Mouse (Mus musculus) embryo, embryonic 9.5 days (tissue): ENCODE measurements around the gene Sptbn1.
A peak's percentile ranks its signal among the peaks of the same experiment; 100 is the strongest.
"Not testable (repeated sequence)": the region's sequence is repeated elsewhere in the genome, so short reads cannot be mapped to it uniquely, and the experiment has no call there.

ENCODE experiments used
- DNase-seq: peaks from one replicate; pipeline ENCODE4 v3.0.0-alpha.2; 2017; ENCODE audit errors: extremely low spot score

Gene Sptbn1

DNA sequence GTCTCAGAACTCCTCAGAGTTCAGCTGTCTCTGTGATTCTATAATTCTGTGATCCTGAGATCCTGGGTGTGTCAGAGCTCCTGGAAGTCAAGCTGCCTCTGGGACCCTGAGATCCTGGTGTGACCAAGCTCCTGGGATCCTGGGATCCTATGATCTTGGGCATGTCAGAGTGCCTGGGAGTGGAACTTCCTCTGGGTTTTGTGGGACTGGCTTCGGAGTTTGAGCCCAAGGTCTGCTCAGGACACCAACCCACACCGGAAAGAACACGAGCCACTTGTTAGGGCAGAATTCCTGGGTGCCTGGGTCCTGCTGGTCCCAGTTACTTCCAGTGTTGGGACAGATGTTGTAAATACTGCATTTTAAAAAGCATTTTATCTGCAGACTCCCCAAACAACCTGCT, 12.8 kb downstream of the Sptbn1 start:
- DNase-seq = not testable (repeated sequence)

DNA sequence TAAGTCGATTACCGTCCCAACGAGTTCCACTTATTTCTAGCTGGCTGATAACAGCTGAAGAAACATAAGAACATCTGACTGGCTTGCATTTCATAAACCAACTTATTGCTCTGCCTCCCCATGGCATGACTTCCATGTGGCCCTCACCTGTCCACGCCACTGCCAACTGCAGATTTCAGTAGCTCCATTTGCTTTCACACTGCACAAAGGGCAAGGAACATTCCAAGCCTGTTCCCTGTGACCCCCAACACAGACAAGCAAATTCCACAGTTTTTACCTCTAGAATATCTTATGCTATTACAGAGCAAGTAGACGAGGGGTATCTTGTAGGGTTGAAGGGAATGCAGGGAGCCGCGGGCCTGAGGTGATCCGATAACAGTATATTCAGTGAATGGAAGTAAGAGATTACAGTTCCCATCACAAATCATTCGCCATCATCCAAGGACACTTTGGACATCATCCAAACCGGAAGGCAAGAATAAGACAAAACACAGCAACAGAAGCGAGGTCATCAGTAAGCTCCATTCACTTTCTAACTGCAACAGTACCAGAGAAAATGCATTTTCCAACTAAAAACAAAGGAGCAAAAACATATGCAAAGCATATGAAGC, 16.6 kb downstream of the Sptbn1 start:
- DNase-seq = no peak

DNA sequence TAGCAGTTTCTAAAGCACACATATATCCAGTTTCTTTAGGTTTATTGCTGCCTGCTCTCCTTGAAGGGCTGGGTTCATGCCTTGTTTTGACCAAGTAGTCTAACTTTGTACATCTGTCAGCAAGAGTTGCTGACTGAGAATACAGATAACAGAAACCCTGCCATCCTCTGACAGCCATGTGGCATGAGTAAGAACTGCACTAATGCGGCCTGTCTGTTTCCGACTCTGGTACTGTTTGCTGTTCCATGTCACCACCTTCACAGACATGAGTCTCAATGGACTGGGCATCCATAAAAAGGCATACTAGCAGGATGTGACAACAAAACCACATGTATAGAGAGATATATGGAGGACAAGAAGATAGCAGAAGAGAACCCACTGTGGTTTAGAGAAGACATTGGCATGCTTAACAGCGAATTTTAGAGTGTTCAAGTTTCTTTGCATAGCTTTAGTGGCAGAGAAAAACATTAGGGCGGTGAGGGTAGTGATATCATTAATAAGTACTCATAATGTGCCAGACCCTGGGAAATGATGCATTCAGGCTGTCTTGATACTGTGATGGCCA, 18.4 kb downstream of the Sptbn1 start:
- DNase-seq = no peak

DNA sequence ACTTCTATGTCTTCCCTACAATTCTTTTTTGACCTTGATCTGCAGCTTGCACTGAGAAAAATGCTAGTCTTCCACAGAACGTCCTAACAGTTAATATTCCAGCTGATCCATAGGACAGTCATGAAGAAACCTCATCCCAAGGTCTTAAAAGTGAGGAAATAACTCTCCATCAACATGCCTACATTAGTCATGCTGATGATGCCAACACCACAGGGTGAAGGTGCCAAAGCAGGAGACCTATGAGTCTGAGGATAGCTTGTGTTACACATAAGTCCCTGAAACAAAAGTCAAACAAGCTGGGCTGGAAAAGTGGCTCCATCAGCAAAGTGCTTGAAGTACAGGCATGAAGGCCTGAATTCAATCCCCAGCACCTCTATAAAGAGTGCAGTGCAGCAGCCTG, 20.9 kb downstream of the Sptbn1 start:
- DNase-seq = no peak

DNA sequence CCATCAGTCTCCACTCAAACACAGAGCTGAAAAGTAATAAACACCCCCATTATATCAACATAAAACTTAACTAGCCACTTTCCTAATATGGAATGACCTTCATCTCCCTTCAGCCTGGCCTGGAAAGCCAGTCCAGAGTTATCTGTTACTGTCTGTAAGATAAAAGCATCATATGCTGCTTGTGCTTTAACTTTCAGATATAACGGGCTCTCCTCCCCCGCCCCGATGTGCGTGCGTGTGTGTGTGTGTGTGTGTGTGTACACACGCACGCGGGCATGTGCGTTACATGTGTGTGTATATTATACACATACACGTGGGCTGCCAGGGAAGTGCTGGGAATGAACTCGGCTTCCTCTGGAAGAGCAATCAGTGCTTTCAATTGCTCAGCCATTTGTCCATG, 21.8 kb downstream of the Sptbn1 start:
- no peak for DNase-seq

DNA sequence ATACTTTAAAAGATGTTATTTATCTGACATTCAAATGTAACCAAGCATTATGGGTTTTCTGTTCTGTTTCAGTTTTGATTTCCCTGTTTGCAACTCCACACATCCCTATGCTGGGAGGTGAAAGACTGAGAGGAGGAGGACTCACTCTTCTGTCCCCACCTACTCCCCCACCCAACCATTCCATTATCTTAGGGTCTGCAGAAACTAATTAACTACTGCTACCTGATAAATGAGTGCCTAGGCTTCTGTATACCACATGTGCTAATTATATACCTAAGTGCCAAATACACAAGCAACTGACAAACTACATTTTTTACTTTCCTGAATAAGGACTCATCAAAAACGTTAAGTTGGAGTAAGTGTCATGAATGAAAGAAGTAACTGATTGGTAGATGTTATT, 23.8 kb downstream of the Sptbn1 start:
- no peak for DNase-seq

DNA sequence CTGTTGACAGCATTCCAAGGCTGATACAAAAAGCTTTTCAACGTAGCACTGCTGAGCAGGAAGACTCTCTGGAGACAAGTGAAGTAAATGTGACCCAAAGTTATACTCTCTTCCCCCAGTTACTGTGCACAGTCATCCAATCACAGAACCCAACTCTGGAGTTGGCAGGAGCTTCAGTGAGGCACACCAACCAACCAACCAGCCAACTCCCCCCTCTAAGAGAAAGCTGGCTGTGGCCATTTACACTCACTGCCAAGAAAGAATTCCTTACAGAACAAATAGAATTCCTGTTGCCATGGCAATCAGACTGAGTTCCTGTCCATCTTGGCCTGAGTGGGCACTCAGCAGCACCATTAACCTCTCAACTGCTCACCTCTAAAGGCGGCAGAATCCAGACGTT, 24.4 kb downstream of the Sptbn1 start:
- DNase-seq = no peak

DNA sequence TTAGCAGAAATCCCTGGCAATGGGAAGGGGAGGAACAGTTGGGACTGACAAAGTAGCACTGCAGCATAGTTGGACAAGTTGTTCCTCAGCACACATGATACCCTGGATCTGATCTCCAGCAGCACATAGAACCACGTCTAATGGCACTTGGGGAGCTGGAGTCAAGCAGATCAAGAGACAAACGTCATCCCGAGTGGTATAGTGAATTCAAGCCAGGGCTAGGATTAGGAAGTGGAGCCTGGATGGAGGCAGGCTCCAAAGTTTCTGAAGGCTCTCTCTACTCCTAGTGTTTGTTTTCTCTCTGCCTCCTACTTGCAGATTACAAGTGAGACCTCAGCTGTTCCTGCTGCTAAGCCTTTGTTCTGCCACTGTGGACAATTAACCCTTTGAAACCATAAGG, 27.1 kb downstream of the Sptbn1 start:
- no peak for DNase-seq

DNA sequence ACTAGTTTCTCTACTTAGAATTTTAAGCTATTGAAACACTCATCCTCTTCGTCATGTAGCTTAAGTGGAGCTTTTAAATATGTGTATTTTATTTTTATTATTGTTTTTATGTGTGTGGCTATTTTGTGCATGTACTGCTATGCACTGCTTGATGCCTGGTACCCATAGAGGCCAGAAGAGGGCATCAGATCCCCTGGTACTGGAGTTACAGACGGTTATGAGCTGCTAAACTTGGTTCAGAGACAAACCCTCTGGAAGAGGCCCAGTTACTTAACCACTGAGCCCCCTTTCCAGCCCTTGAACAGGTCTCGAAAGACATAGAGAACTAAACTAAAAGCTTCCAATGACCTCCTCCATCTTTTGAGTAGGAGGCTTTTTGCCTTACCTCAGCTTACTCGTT, 30.0 kb downstream of the Sptbn1 start:
- peak; percentile 17 for DNase-seq

DNA sequence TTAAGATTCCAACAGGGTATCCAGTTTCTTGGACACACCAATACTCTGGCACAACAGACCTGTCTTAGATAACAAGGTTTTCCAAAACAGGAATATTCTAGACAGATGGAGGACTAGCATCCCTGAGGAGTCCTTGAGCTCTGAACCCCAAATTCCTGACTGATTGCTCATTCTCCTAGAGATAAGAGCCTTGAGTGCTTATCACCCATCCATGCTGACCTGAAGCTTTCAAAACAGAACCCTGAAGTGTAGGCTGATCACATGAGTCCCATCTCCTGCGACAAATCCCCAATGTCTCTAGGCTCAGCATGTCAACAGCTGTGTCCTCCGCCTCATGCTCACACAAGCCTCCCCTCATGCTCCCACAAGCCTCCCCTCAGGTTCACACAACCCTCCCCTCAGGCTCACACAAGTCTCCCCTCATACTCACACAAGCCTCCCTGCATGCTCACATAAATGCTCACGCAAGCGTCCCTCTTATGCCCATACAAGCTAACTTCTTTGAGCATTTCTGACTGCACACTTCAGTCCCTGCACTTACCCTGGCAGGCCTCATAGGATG, 31.2 kb downstream of the Sptbn1 start:
- DNase-seq = no peak

DNA sequence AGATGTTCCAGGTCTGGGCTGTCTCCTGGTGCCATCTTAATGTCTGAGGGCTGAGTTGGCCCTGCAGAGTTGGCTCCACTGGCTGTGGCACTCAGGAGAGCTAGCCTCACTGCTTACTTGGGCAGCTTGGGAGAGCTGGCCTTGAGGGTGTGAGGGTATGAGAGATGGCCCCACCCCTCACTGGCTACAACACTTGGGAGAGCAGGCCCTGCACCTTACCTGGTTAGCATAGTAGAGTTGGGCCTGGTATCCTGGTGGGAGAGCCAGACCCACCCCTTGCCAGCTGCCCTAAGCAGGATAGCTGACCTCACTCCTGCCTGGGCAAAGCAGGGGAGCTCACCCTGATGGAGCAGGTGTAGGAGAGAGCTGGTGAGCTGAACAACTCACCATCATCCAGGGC, 32.3 kb downstream of the Sptbn1 start:
- no peak for DNase-seq

DNA sequence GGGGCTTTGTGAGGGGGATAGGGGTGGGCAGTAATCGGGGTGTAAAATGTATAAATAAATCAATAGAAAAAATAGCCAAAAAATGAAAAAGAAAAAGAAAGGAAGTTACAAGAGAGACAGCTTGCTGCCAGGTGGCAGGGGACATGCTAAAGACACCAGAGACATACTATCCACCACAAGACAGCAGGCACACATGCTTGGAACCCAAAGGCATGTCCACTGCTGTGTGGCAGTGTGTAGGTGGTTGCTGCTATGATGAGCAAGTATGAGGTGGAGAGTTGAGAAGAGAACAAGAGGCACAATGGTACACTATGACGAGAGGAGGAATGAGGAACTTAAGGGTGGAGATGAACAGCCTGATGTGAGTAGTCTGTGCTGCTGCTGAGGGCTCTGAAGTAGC, 32.8 kb downstream of the Sptbn1 start:
- no peak for DNase-seq

DNA sequence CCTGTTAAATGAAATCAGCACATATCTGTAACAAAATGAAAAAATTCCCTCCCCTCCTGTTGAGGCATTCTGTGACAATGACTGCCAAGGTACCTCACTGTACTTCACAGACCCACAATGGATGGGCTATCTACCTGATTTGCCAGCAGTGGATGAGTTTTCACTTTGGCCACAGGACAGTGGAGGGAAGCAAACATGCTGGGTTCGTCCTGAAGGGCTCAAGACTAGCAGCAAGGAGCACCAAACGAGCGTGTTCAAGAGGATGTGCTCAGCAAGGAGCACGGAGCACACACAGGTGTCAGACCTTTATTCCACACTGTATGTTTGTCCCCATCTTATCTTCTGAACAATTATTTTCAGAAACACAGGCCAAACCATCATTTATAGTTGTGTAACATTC, 34.0 kb downstream of the Sptbn1 start:
- no peak for DNase-seq

DNA sequence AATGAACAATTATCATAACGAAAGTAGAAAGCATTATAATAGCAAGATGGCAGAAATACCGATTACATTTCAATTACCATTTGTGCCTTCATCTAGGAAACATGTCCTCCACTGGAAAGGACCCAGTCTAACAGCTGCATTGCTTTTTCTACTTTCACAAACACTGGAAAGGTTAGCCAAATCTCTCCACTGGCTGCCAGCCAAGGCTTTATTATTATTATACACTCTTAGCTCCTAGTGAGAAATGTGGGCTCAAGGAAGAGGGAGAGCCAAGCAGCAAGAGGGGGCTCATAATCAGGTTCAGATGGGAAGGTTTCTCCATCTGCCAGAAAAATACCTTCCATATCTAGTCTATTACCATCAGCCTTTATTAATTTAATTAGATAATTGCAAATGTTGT, 35.9 kb downstream of the Sptbn1 start:
- DNase-seq = no peak

DNA sequence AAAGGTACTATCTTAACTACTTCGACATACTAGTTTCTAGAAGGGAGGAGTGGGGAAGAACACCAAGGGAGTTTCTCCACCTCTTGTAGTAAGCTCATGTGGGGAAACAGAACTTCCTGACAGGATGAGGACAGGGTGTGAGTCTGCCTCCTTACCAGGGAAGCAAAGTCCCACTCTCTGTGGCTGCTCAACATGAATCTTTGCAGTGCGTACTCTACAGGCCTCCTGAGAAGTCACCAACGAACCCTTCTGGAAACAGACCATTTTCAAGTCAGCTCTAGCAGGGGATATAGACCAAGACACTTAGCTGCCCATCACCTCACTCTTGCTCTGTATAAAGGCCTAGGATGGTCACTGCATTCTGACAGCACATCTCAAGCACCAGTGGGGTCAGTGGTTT, 36.6 kb downstream of the Sptbn1 start:
- DNase-seq = no peak

DNA sequence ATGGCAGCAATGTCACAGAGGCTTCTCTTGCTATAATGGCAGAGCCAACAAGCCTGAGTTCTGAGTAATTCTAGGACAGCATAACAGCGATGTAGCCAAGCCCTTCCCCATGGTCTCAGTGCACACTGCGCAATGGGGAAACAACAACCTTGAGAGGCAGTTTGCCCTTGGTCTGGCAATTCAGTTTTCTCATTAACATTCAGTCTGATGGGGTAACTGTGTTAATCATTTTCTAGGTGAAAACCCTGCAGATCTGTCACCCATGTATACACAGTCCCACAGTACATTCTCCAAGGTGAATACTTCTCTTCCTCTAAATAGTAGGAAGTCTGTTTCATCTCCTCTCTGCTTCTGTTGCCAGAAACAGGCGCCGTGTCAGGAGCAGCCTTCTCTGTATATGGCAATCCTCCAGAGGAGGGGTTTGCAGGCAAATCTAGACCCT, 37.6 kb downstream of the Sptbn1 start:
- DNase-seq = no peak

DNA sequence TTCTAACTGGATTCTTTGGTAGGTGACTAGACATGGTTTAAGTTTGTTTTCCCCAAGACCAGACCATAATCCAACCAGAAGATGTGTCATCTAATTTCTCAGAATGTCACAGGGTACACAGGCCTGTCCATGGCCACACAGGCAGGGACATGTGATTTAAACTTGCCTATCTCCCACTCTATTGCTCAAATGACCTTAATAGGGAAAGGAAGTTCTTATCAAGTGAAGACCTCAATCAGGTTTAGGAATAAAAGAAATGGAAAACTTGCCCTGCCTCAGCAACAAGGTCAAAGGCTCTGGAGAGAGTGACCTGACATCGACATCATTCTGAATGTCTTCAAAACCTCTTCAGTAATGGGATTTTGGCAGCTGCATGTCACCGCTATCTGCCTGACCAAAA, 41.2 kb downstream of the Sptbn1 start:
- DNase-seq = no peak

DNA sequence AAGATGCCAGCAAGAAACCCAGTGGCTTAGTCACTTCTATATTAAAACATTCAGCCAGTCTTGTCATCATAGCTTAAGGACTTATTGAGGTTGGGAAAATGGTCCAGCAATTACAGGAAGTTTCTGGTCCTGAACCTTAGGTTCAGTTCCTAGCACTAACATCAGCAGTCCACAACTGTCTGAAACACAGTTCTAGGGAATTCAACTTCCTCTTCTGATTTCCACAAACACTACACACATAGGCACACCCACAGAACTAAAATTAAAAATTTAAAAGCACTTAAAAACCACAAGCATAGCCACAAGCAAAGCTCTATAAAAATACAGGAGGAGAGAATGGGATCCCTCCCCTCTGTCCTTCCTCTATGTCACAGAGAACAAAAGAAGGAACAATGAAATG, 43.4 kb downstream of the Sptbn1 start:
- DNase-seq = no peak

DNA sequence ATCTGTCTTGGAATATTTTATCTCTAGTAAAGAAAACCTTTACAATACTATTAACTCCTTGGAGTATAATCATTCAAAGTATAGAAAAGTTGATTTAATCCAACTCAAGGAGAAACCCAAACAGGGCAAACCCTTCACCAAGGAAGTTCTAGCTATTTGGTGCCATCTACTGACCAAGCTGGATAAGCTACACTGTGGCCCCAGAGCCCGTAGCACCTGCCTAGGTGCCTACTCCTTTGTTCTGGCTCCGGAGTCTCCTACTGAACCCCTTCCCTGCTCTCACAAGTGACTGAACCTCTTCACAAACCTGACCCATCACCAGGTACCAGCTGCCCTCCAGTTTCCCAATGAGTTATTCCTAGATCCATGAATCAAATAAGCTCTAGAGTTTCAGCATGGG, 45.3 kb downstream of the Sptbn1 start:
- peak; percentile 12 for DNase-seq

DNA sequence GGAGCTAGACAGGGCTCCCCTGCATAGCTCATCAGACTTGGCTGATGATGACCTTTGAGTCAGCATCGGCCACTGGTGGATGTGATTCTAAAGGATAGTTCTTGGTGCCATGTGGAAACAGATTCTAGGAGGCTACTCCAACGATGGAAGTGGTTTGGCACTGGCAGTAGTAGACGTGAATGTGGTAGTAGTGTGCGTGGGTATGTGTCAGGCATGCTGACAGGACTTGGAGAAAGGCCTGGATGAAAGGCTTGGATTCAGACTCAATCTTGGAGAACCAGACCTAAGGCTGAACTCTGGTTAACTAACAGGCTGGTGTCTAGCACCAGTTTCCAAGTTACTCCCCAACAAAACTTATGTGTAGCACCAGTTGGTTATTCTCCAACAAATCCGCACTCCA, 46.9 kb downstream of the Sptbn1 start:
- DNase-seq = no peak

DNA sequence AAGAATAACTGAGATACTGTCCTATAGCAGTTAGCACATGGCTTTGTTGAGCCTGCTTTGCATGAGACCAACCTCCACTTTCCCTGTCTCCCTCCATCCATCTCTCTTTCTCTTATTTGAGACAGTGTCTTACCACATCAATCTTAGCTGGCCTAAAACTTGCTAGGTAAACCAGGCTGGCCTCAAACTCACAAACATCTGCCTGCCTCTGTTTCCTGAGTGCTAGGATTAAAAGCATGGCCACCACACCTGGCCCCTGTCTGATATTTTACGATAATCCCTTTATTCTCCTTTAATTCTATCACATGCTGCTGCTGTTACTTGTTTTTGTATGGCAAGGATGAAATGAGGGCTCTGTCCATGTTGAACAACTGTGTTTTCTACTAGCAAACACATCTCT, 49.6 kb downstream of the Sptbn1 start:
- no peak for DNase-seq

DNA sequence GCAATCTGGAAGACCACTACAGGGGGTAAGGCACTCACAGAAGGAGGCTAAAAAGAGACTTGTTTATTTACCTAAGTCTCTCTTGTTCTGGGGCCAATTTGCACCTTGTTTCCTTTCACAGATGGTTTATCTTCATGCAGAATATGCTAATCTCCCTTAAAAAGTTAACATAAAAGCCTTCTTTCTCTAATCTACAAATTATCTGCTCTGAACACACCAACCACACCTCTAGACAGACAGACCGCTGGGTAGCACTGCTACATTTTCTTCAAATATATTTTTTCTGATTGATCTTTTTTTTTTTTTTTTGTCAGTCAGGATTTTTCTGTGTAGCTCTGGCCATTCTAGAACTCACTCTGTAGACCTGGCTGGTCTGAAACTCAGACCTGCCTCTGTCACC, 50.5 kb downstream of the Sptbn1 start:
- no peak for DNase-seq

DNA sequence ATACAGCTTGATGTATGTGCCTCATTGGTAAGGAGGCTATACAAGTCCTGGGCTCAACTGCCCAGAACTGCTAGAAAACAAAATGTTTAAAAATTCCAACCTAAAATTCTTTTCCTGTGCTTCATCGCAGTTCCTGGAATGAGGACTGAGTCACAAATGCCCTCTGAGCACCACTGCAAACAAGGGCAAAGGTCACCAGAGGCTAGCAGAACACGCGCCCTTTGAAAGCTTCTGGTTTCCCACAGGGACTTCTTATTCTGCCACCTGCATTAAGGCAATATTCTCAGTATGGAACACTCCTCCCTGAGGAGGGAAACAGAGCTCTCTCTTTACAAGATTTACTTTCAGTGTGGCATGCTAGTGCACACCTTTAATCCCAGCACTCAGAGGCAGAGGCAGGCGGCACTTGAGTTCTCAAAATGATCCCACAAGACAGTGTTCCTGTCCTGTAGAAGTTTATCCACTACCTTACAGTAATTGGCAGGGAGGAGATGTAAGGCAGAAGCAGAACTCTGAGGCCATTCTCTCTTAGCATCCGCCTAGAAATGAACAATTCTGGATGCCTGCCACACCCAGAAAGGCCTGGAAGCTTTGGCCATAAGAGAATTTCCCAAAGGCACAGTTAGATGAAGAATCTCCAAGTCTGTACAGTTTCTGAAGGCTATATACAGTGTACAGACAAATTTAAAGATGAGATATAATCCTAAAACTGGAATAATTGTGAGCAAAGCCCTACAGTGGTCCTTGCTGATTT, 56.1 kb downstream of the Sptbn1 start:
- peak; percentile 17 for DNase-seq
